Mouse (Mus musculus) forebrain, embryonic 15.5 days (tissue): ENCODE results near the gene Rps29. TPM values are rescaled to one million over a fixed set of nuclear protein-coding genes. Genes with fewer than 3 reads are reported as not detected.

Experiments used
- ATAC-seq: fragments of 200-750 bp; cut with Nextera tagmentation; replicated peaks from 2 replicates; pipeline ENCODE4 v1.8.0; 2017; ENCODE audit warnings: mild to moderate bottlenecking, moderate TSS enrichment, moderate library complexity
- H3K27ac ChIP-seq: fragments of 300-500 bp; sonication (generic); replicated peaks from 2 replicates; pipeline ENCODE4 v1.5.1; 2015; ENCODE audit warnings: mild to moderate bottlenecking, inconsistent platforms
- H3K27me3 ChIP-seq: fragments of 300-500 bp; sonication (generic); 2 replicates; pipeline ENCODE4 v1.6.1; 2015; ENCODE audit warnings: inconsistent platforms
- H3K36me3 ChIP-seq: fragments of 300-500 bp; sonication (generic); 2 replicates; pipeline ENCODE4 v1.6.1; 2015; ENCODE audit warnings: mild to moderate bottlenecking, inconsistent platforms
- H3K4me1 ChIP-seq: fragments of 300-500 bp; sonication (generic); 2 replicates; pipeline ENCODE4 v1.6.1; 2015; ENCODE audit warnings: inconsistent platforms
- H3K4me2 ChIP-seq: fragments of 300-500 bp; sonication (generic); replicated peaks from 2 replicates; pipeline ENCODE4 v1.6.1; 2015; ENCODE audit warnings: mild to moderate bottlenecking, inconsistent platforms
- H3K4me3 ChIP-seq: fragments of 300-500 bp; sonication (generic); 2 replicates; pipeline ENCODE4 v1.5.1; 2015; ENCODE audit warnings: mild to moderate bottlenecking, inconsistent platforms
- H3K9ac ChIP-seq: fragments of 300-500 bp; sonication (generic); replicated peaks from 2 replicates; pipeline ENCODE4 v1.6.1; 2015; ENCODE audit warnings: mild to moderate bottlenecking, inconsistent platforms
- H3K9me3 ChIP-seq: fragments of 300-500 bp; sonication (generic); 2 replicates; pipeline ENCODE4 v1.6.1; 2016; ENCODE audit warnings: inconsistent platforms
- WGBS: fragments of 180-500 bp; shearing (Covaris S2); methylation state at CpG from one replicate; pipeline ENCODE4 v1.1.7; 2015; ENCODE audit warnings: mixed read lengths; 5-methylcytosine and 5-hydroxymethylcytosine counted together
- polyA plus RNA-seq: library from polyadenylated mRNA; unstranded; fragments of >200 nt; fragmentation: Nextera tagmentation; extraction: Ambion mirVana; gene quantifications from 2 replicates; pipeline ENCODE4 v1.2.1, GENCODE M21; 2015

The Rps29 gene
- polyA plus RNA-seq, 1 experiment from 2014 or later, result 1,221 TPM

GRCm38 (mm10) chr12:69191396-69191795, 32.4 kb upstream of the Rps29 start:
- Histone ChIP-seq H3K27me3 (no peaks in the 10 kb centered on the region), H3K36me3 (peaks cover 28% of the 10 kb centered on the region), H3K9me3 (no peaks in the 10 kb centered on the region), H3K4me1 (peaks cover 22% of the 10 kb centered on the region), H3K4me3 (no peak overlapping the region), H3K27ac (no peak overlapping the region), H3K9ac (no peak overlapping the region), H3K4me2 (no peak overlapping the region)
- no peak for ATAC-seq
- WGBS, result 93% methylated on average over 5 of the region's 5 CpGs

GRCm38 (mm10) chr12:69190522-69190921, 31.5 kb upstream of the Rps29 start:
- H3K9me3 ChIP-seq, result no peaks in the 10 kb centered on the region
- WGBS, result 97% methylated on average over 1 of the region's 1 CpGs
- H3K36me3 ChIP-seq, result peaks cover 28% of the 10 kb centered on the region
- H3K4me3 ChIP-seq, result no peak overlapping the region
- H3K4me2 ChIP-seq, result no peak overlapping the region
- H3K4me1 ChIP-seq, result peaks cover 17% of the 10 kb centered on the region
- ATAC-seq, result no peak
- no peaks in the 10 kb centered on the region for H3K27me3 ChIP-seq
- no peak overlapping the region for H3K9ac ChIP-seq
- no peak overlapping the region for H3K27ac ChIP-seq

GRCm38 (mm10) chr12:69190074-69190473, 31.1 kb upstream of the Rps29 start:
- peaks cover 28% of the 10 kb centered on the region for H3K36me3 ChIP-seq
- no peak overlapping the region for H3K4me2 ChIP-seq
- no peaks in the 10 kb centered on the region for H3K9me3 ChIP-seq
- H3K4me1 ChIP-seq, result peaks cover 18% of the 10 kb centered on the region
- H3K4me3 ChIP-seq, result no peak overlapping the region
- H3K9ac ChIP-seq, result no peak overlapping the region
- no peaks in the 10 kb centered on the region for H3K27me3 ChIP-seq
- ATAC-seq, result no peak
- 90% methylated on average over 9 of the region's 9 CpGs for WGBS
- H3K27ac ChIP-seq, result no peak overlapping the region

- no peaks in the 10 kb centered on the region for H3K9me3 ChIP-seq
- H3K27me3 ChIP-seq, result no peaks in the 10 kb centered on the region
- no peak for ATAC-seq
- 0 out of 2 replicates have a peak overlapping the region, but pooled peaks have one; percentile 10 for H3K9ac ChIP-seq
- peaks cover 29% of the 10 kb centered on the region for H3K4me1 ChIP-seq
- H3K27ac ChIP-seq, result no peak overlapping the region
- H3K36me3 ChIP-seq, result peaks cover 28% of the 10 kb centered on the region
- no peak overlapping the region for H3K4me2 ChIP-seq
- no peak overlapping the region for H3K4me3 ChIP-seq
- 61% methylated on average over 5 of the region's 5 CpGs for WGBS
Observed at GRCm38 (mm10) chr12:69186811-69187471, 28.0 kb upstream of the Rps29 start.

GRCm38 (mm10) chr12:69185371-69185770, 26.4 kb upstream of the Rps29 start:
- Histone ChIP-seq H3K9me3 (no peaks in the 10 kb centered on the region), H3K4me1 (peaks cover 29% of the 10 kb centered on the region), H3K4me2 (peak overlapping the region; percentile 68), H3K9ac (peak overlapping the region; percentile 62), H3K4me3 (peak overlapping the region; percentile 54), H3K27ac (no peak overlapping the region), H3K27me3 (no peaks in the 10 kb centered on the region), H3K36me3 (peaks cover 23% of the 10 kb centered on the region)
- 79% methylated on average over 7 of the region's 7 CpGs for WGBS
- ATAC-seq, result no peak

GRCm38 (mm10) chr12:69184342-69185295, 25.6 kb upstream of the Rps29 start:
- 2% methylated on average over 85 of the region's 86 CpGs for WGBS
- ATAC-seq, result peak; percentile 81

GRCm38 (mm10) chr12:69183583-69184308, 24.8 kb upstream of the Rps29 start, which contains the start of the genes Rpl36al and Mgat2:
TSS of gene Rpl36al (minus strand) at chr12:69184083.
TSS of gene Mgat2 (plus strand) at chr12:69184157.
- ATAC-seq, result peak; percentile 100
- H3K9me3 ChIP-seq, result no peaks in the 10 kb centered on the region

More at GRCm38 (mm10) chr12:69184342-69185295, 25.6 kb upstream of the Rps29 start:
- Histone ChIP-seq H3K9ac (peak overlapping the region; percentile 62), H3K4me1 (peaks cover 29% of the 10 kb centered on the region), H3K27ac (peak overlapping the region; percentile 92), H3K27me3 (no peaks in the 10 kb centered on the region), H3K4me2 (peak overlapping the region; percentile 68), H3K36me3 (peaks cover 16% of the 10 kb centered on the region), H3K4me3 (peak overlapping the region; percentile 54), H3K9me3 (no peaks in the 10 kb centered on the region)

GRCm38 (mm10) chr12:69181800-69182199, 22.8 kb upstream of the Rps29 start:
- Histone ChIP-seq H3K4me2 (no peak overlapping the region), H3K27ac (no peak overlapping the region), H3K4me1 (peaks cover 22% of the 10 kb centered on the region), H3K9me3 (no peaks in the 10 kb centered on the region), H3K9ac (no peak overlapping the region), H3K36me3 (peaks cover 3% of the 10 kb centered on the region; the same call in 1 of the 2 replicates), H3K27me3 (no peaks in the 10 kb centered on the region), H3K4me3 (no peak overlapping the region)
- WGBS, result 89% methylated on average over 4 of the region's 4 CpGs
- ATAC-seq, result no peak

More at GRCm38 (mm10) chr12:69183583-69184308, 24.8 kb upstream of the Rps29 start, which contains the start of the genes Rpl36al and Mgat2:
- Histone ChIP-seq H3K36me3 (peaks cover 9% of the 10 kb centered on the region), H3K27ac (peak within 1 kb of the TSS; percentile 92), H3K27me3 (no peaks in the 10 kb centered on the region), H3K4me3 (peak within 1 kb of the TSS; percentile 54), H3K4me2 (peak within 1 kb of the TSS; percentile 91), H3K4me1 (peaks cover 29% of the 10 kb centered on the region), H3K9ac (peak within 1 kb of the TSS; percentile 62)
- WGBS, result under 1% methylated on average over 84 of the region's 84 CpGs

GRCm38 (mm10) chr12:69179371-69179770, 20.4 kb upstream of the Rps29 start:
- Histone ChIP-seq H3K4me1 (peaks cover 9% of the 10 kb centered on the region), H3K9ac (no peak overlapping the region), H3K9me3 (no peaks in the 10 kb centered on the region), H3K4me3 (no peak overlapping the region), H3K36me3 (peaks cover 3% of the 10 kb centered on the region; the same call in 1 of the 2 replicates), H3K27ac (no peak overlapping the region), H3K27me3 (no peaks in the 10 kb centered on the region), H3K4me2 (no peak overlapping the region)
- no peak for ATAC-seq
- 73% methylated on average over 12 of the region's 12 CpGs for WGBS

- Histone ChIP-seq H3K4me2 (no peak overlapping the region), H3K9ac (no peak overlapping the region), H3K9me3 (no peaks in the 10 kb centered on the region), H3K27ac (no peak overlapping the region), H3K36me3 (peaks cover 3% of the 10 kb centered on the region; the same call in 1 of the 2 replicates), H3K4me3 (no peak overlapping the region), H3K4me1 (0 out of 2 replicates have a peak, but pooled peaks cover 3% of the 10 kb centered on the region), H3K27me3 (no peaks in the 10 kb centered on the region)
- ATAC-seq, result no peak
- 77% methylated on average over 3 of the region's 3 CpGs for WGBS
Observed at GRCm38 (mm10) chr12:69177526-69177925, 18.5 kb upstream of the Rps29 start.

GRCm38 (mm10) chr12:69175975-69176374, 17.0 kb upstream of the Rps29 start:
- 93% methylated on average over 3 of the region's 3 CpGs for WGBS
- ATAC-seq, result no peak
- no peaks in the 10 kb centered on the region for H3K36me3 ChIP-seq

More at GRCm38 (mm10) chr12:69175975-69176374, 17.0 kb upstream of the Rps29 start:
- H3K9me3 ChIP-seq, result no peaks in the 10 kb centered on the region
- no peak overlapping the region for H3K4me2 ChIP-seq
- H3K4me1 ChIP-seq, result no peaks in the 10 kb centered on the region
- H3K27me3 ChIP-seq, result no peaks in the 10 kb centered on the region
- no peak overlapping the region for H3K4me3 ChIP-seq
- H3K27ac ChIP-seq, result no peak overlapping the region
- H3K9ac ChIP-seq, result no peak overlapping the region
